Mouse (Mus musculus) embryonic fibroblast, embryonic 13.5 days (primary cell): ENCODE results near the gene Batf3. TPM values are rescaled to one million over a fixed set of nuclear protein-coding genes. Genes with fewer than 3 reads are reported as not detected.

Experiments
- H3K27ac ChIP-seq: 2 replicates; pipeline ENCODE4 v1.5.1; 2012; ENCODE audit warnings: low read length, control low read depth, inconsistent platforms; ENCODE audit not compliant: insufficient read depth
- H3K4me1 ChIP-seq: 2 replicates; pipeline ENCODE4 v1.6.1; 2011; ENCODE audit warnings: low read length; ENCODE audit not compliant: control insufficient read depth, insufficient read depth
- H3K4me3 ChIP-seq: 2 replicates; pipeline ENCODE4 v1.5.1; 2011; ENCODE audit warnings: mild to moderate bottlenecking, control low read depth, low read length; ENCODE audit not compliant: insufficient read depth
- CTCF ChIP-seq: IDR thresholded peaks from 2 replicates; pipeline ENCODE4 v1.5.1; 2011; ENCODE audit warnings: mild to moderate bottlenecking, control low read depth, low read length, moderate library complexity, borderline replicate concordance; ENCODE audit not compliant: insufficient read depth
- POLR2A ChIP-seq: IDR thresholded peaks from 2 replicates; pipeline ENCODE4 v1.6.1; 2011; ENCODE audit warnings: low read depth, mild to moderate bottlenecking, control low read depth, low read length, moderate library complexity
- polyA plus RNA-seq: library from polyadenylated mRNA; stranded (reverse); fragments of >200 nt; gene quantifications from 2 replicates; pipeline ENCODE4 v1.2.4, GENCODE M21; 2011; ENCODE audit warnings: low read depth; ENCODE audit not compliant: missing spikeins, insufficient read length

The Batf3 gene
- polyA plus RNA-seq, result not detected in 2 replicates

DNA sequence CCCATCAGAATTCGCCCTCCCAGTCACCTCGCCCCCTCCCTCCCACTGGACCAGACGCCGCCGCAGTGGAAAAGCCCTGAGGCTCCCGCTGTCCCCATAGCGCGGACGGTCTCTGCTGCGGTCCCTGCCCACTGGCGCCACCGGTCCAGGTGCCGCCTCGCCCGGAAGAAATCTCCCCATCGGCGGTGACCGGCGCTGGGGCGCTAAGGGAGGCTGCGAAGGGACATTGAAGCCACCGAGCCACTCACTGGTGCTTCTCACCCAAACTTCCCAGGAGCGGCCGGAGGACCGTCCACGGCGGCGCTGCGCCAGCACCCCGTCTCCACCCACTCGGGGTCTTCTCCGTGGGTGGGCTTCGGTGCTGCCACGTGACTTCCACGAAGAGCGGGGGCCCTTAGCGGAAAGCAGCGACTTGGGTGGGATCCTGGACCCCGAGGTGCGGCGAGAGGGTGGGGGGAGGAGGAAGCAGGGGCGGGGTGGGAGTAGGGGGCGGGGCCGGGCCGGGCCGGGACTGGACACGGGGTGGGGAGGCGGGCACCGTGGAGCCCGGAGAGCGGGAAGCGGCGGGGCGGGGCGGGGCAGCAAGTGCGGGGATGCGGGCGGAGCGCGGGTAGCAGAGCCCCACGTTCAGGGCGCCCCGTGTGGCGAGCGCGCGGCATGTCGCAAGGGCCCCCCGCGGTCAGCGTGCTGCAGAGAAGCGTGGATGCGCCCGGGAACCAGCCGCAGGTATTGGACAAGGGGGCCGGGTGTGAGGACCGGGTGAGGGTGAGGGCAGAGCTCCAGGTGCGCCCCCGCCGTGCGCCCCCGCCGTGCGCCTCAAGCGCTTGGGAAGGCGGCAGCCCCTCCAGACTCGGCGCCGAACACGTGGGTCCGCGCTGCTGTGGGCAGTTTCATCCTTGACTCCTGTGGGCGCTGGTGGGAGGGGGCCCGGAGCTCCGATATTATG lies at the start of gene Batf3:
Gene Batf3 (plus strand): TSS at position 46 of the 946 bp plus-strand sequence.
- no peak within 1 kb of the TSS for H3K27ac ChIP-seq
- TF ChIP-seq CTCF, result peak; percentile 15; the same call in 1 of the 2 replicates
- no peak for TF ChIP-seq POLR2A
- H3K4me3 ChIP-seq, result peak within 1 kb of the TSS; percentile 60
- H3K4me1 ChIP-seq, result no peaks in the 10 kb centered on the region

DNA sequence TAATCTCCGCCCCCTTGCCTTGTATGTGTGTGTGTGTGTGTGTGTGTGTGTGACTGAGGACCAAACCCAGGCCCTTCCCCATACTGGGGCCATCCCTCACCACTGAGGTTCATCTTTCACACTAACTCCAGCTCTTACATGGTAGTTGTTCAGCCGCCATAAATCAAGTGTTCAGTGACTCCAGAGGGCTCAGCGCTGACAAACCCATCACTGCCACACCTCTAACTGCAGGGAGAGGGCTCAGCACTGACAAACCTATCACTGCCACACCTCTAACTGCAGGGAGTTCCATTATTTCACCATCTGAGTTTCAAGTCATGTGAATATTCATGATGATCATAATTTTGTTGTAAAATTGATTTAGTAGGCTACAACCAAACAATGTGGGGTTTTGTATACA lies 44.1 kb upstream of the Batf3 start:
- H3K4me1 ChIP-seq, result peaks cover 4% of the 10 kb centered on the region
- no peak overlapping the region for H3K4me3 ChIP-seq
- no peak overlapping the region for H3K27ac ChIP-seq
- TF ChIP-seq CTCF (no peak), POLR2A (no peak)

DNA sequence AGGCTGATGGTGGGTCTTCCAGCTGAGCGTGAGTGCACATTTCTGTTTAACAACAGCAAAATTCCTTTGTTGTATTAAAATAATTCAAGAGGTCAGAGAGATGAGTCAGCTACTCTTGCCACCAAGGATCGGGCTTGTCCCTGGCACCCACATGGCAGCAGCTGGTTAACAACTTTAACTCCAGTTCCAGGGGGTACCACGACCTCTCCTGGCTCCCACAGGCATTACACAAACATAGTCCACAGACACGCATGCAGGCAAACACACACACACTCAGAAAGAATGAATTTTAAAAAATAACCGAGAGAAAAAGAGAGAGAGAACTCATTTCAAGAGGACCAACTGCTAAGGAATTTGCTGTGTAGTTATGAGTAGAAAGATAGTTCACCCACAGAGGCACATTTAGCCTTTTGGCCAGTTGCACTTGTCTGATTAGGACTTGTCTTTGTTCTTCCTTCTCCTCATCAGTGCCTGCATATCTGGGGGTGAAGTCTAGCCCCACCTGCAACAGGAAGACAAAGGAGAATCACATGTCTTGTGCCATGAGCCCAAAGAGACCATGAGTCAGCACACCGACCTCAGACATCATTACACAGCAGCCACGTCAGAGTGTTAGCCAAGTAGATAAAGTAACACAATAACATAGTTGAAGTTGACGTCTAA lies 42.6 kb upstream of the Batf3 start:
- peaks cover 4% of the 10 kb centered on the region for H3K4me1 ChIP-seq
- TF ChIP-seq POLR2A (no peak), CTCF (peak; percentile 43; the same call in 1 of the 2 replicates)
- H3K27ac ChIP-seq, result no peak overlapping the region
- no peak overlapping the region for H3K4me3 ChIP-seq

DNA sequence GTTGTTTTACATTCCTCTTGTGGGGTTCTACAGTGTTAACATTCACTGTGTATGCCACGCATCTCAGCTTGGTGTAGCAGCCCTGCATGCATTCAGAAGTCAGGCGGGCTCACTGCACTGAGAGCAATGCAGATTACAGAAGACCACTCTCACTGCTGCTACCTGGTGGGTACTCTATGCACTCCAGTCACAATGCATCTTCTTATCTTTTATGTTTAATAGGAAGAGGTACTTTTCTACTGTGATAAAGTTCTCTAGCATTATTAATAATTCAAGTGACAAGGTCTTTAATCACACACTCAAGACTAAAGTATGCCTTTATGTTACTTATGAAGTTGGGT lies 42.1 kb upstream of the Batf3 start:
- H3K4me3 ChIP-seq, result no peak overlapping the region
- H3K4me1 ChIP-seq, result peaks cover 4% of the 10 kb centered on the region
- H3K27ac ChIP-seq, result no peak overlapping the region
- TF ChIP-seq CTCF (0 out of 2 replicates have a peak, but pooled peaks have one; percentile 3), POLR2A (no peak)

DNA sequence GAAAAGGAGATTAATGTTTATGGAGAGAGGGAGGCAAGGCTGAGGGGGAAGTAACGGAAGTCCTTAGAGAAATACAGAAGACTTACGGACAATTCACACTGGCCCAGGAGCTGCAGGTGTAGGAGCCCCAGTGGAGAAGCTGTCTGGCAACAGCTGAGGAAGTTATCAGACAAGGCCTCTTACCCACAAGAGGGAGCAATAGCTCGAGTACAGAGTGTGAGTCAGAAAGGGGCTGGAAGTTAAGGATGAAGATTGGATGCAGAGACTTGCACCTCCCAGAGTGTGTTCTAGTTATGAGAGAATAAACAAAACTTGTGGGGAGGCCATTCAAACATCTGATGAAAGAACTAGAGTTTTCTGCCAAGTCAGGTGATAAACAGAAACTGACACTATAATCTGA lies 40.2 kb upstream of the Batf3 start:
- Histone ChIP-seq H3K4me3 (no peak overlapping the region), H3K4me1 (peaks cover 4% of the 10 kb centered on the region)
- TF ChIP-seq POLR2A, result no peak
- no peak for TF ChIP-seq CTCF

DNA sequence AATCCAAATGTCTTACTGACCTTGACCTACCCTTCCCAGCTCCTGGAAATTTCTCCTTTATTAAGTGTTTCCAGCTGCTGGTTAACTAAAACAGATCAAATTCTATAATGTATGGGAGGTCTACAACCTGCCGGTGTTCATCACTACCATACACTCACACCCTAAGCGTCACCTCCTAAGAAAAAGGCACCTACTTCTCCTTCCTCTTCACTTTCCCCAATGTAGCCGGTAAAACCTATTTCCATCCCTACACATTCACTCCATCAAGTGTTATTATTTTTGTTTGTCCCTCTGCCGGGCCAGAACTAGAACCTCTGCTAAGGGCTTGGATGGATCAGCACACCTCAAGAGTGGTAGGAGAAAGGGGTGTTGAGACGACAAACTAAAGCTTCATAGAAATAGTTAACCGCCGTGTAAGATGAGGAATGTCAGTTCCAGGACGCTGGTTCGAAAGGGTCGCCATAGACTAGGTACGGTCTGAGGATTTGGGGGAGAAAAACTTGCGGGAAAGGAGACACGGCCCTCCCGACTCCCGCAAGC lies 35.3 kb upstream of the Batf3 start:
- TF ChIP-seq CTCF (no peak), POLR2A (no peak)
- Histone ChIP-seq H3K27ac (no peak overlapping the region), H3K4me1 (no peaks in the 10 kb centered on the region; the same call in 1 of the 2 replicates), H3K4me3 (peak overlapping the region; percentile 49)

More for the DNA sequence above, 40.2 kb upstream of the Batf3 start:
- no peak overlapping the region for H3K27ac ChIP-seq

DNA sequence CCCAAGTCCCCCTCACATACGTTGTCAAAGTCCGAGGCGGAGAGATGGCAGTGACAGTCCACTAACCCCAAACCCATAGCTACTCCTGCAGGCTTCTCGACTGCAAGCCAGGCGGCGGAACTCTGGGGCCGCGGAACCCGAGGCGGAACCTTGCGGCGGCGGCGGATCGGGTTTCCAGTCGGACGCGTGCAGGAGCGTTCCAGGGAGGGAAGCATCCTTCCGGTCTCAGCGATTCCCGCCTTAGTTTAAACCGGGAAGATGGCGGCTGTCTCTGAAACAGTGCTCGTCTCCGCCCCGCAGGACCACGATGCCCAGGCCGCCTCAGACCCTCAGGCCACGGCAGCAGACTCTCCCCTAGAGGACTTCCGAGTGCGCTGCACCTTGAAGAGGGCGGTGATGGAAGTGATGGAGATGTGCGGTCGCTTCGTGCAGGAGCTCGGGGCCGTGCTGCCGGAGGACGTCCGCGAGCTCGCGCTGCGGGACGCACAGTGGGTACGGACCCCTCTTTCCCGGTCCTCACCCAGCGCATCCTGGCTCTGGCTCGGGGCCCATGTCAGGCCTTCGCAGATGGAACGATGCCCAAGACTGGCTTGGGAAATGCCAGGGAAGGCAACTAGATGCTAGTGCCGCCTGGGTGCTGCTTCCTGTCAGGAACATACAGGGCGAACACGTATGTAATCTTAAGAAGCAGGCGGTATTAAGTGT lies 34.7 kb upstream of the Batf3 start, which contains the start of the genes Tatdn3 and Nsl1:
Gene Tatdn3 (minus strand): TSS at position 152 of the 705 bp plus-strand sequence.
Gene Nsl1 (plus strand): TSS at position 232 of the 705 bp plus-strand sequence.
- peak; percentile 78 for TF ChIP-seq POLR2A
- no peak for TF ChIP-seq CTCF
- no peak within 1 kb of the TSS for H3K27ac ChIP-seq
- H3K4me3 ChIP-seq, result peak within 1 kb of the TSS; percentile 77
- H3K4me1 ChIP-seq, result no peaks in the 10 kb centered on the region

DNA sequence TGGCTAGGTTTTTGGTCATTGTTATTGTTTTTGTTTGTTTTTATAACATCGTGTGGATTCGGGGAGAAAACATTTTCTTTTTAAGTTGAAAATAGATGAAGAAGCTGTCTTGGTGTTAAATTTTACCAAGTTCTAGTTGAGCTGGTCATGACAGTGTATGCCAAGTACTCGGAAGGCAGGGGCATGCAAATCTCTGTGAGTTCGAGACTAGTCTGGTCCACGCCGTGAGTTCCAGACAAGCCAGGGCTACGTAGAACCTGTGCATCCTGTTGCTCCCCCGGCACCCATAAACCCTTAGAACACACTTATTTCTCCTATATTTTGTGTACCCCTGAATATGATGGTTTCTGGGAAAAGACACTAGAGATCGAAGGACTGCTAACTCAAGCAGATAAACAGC lies 33.9 kb upstream of the Batf3 start:
- no peak for TF ChIP-seq POLR2A
- TF ChIP-seq CTCF, result no peak
- Histone ChIP-seq H3K4me1 (no peaks in the 10 kb centered on the region), H3K4me3 (peak overlapping the region; percentile 77), H3K27ac (no peak overlapping the region)

DNA sequence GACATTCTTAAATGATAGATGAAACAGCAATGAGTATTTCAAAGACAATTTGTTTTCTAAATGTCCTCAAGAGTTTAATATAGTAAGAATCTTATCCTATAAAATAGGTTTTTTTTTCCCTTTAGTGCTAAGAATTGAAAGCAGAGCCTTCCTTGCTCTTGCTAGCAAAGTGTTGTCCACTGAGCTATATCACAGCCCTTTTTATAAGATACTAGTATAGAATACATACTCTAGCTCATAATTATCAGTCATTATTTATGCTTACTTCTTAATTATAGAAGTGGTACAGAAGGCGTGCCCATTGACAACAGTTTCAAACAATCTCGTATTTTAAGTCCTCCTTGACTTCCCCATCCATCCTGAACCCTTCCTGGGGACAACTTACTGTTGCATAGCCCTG lies 33.1 kb upstream of the Batf3 start:
- Histone ChIP-seq H3K4me3 (no peak overlapping the region), H3K4me1 (no peaks in the 10 kb centered on the region), H3K27ac (no peak overlapping the region)
- TF ChIP-seq POLR2A, result no peak
- no peak for TF ChIP-seq CTCF
